Mouse (Mus musculus) cerebellum, postnatal 10 days (tissue): ENCODE measurements around the gene Slu7.
A peak's percentile ranks its signal among the peaks of the same experiment; 100 is the strongest.

Experiments
- DNase-seq, 2 experiments: peaks; one replicate each; pipeline ENCODE4 v3.0.0; 2021; ENCODE audit warnings: mixed read lengths in 2 of 2

Slu7 gene

GRCm38 (mm10) chr11:43485855-43486254, 52.3 kb downstream of the Slu7 start:
- DNase-seq, result no peak

- peak; percentile 89 to 94 for DNase-seq
Measured at GRCm38 (mm10) chr11:43492663-43493062, 59.1 kb downstream of the Slu7 start.

GRCm38 (mm10) chr11:43493815-43494409, 60.4 kb downstream of the Slu7 start:
- DNase-seq, result peak; percentile 92 to 95

- peak; percentile 62 to 64 for DNase-seq
Measured at GRCm38 (mm10) chr11:43495037-43495436, 61.5 kb downstream of the Slu7 start.

- peak; percentile 65 to 71 for DNase-seq
Measured at GRCm38 (mm10) chr11:43495532-43495931, 62.0 kb downstream of the Slu7 start.
